Comparison of ENCODE assay signal across 27 mouse cellular contexts in the genomic region with DNA sequence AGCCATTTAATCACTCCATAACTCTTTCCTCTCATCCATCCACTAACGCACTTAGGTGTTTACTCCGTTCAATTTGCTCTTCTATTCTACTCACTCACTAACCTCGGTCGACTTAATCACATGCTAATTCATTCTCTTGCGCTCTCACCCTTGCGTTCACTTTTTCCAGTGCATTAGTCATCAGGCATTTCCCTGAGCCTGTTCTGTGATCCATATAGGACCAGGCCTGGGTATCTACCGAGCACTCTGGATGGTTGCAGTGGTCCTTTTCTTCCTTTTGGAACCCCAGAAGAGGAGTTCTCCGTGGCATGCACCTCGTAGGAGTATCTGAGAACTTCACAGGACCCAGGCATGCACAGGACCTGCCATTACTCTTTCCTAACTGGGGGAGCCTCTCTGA.
DNase-seq lines count a peak whose midpoint lies in the region; ATAC-seq and TF ChIP-seq lines count a peak whose summit lies in the region.
"Had no signal": no experiment of that assay in that cellular context is flagged by ENCODE, and none has a peak within 500 bp of the region (broad histone marks: within the 10 kb centered on the region; RNA-seq: fewer than 3 reads in every experiment).

No protein-coding gene starts in this region.

- no peaks in the 10 kb centered on the region for H3K79me2 ChIP-seq in heart, adult 2 months (replicated peaks; ENCODE audit: control insufficient read depth, insufficient read depth, low read length)

- H3K36me3 ChIP-seq in heart, embryonic 10.5 days, result no peaks in the 10 kb centered on the region
- no peaks in the 10 kb centered on the region for H3K36me3 ChIP-seq in heart, adult 2 months (ENCODE audit: control insufficient read depth, insufficient read depth, low read length)
- no peaks in the 10 kb centered on the region for H3K36me3 ChIP-seq in kidney, embryonic 16.5 days (ENCODE audit: insufficient read depth, low read length)
- H3K36me3 ChIP-seq: embryonic facial prominence, embryonic 10.5 days; embryonic facial prominence, embryonic 15.5 days; heart, embryonic 15.5 days; intestine, embryonic 15.5 days; limb, embryonic 10.5 days; limb, embryonic 15.5 days; liver, embryonic 13.5 days; midbrain, embryonic 13.5 days; neural tube, embryonic 13.5 days had no signal

- intact Hi-C loops in heart, adult 2 months (cut with DNase I), result no loop called here

- H3K9ac ChIP-seq in heart, adult 2 months (ENCODE audit: low read depth, low read length), result no peak overlapping the region
- H3K9ac ChIP-seq in kidney, embryonic 16.5 days (replicated peaks; ENCODE audit: low read length), result no peak overlapping the region
- H3K9ac ChIP-seq: embryonic facial prominence, embryonic 15.5 days; heart, embryonic 15.5 days; intestine, embryonic 15.5 days; limb, embryonic 15.5 days; liver, embryonic 13.5 days; midbrain, embryonic 13.5 days; neural tube, embryonic 13.5 days had no signal

- no peak overlapping the region for H3K4me3 ChIP-seq in heart, embryonic 10.5 days
- H3K4me3 ChIP-seq in heart, adult 2 months, result no peak overlapping the region
- H3K4me3 ChIP-seq in kidney, embryonic 16.5 days (ENCODE audit: low read length), result no peak overlapping the region
- H3K4me3 ChIP-seq: embryonic facial prominence, embryonic 10.5 days; embryonic facial prominence, embryonic 15.5 days; heart, embryonic 15.5 days; intestine, embryonic 15.5 days; limb, embryonic 10.5 days; limb, embryonic 15.5 days; liver, embryonic 13.5 days; megakaryocyte, embryonic 14.5 days; midbrain, embryonic 13.5 days; neural tube, embryonic 13.5 days had no signal

- H3K4me1 ChIP-seq in heart, embryonic 10.5 days, result peaks cover 15% of the 10 kb centered on the region
- no peaks in the 10 kb centered on the region for H3K4me1 ChIP-seq in heart, adult 2 months (ENCODE audit: control insufficient read depth, insufficient read depth, low read length)
- H3K4me1 ChIP-seq in kidney, embryonic 16.5 days (ENCODE audit: insufficient read depth, low read length), result no peaks in the 10 kb centered on the region
- H3K4me1 ChIP-seq: embryonic facial prominence, embryonic 10.5 days; embryonic facial prominence, embryonic 15.5 days; intestine, embryonic 15.5 days; limb, embryonic 10.5 days; limb, embryonic 15.5 days; liver, embryonic 13.5 days; megakaryocyte, embryonic 14.5 days; midbrain, embryonic 13.5 days; neural tube, embryonic 13.5 days had no signal

- H3K27ac ChIP-seq in heart, embryonic 10.5 days, result 0 out of 2 replicates have a peak overlapping the region, but pooled peaks have one; percentile 10
- H3K27ac ChIP-seq in heart, adult 2 months, result no peak overlapping the region
- H3K27ac ChIP-seq in kidney, embryonic 16.5 days (ENCODE audit: low read length), result no peak overlapping the region
- H3K27ac ChIP-seq: embryonic facial prominence, embryonic 10.5 days; embryonic facial prominence, embryonic 15.5 days; heart, embryonic 15.5 days; hindbrain, postnatal 0 days; intestine, embryonic 15.5 days; limb, embryonic 10.5 days; limb, embryonic 15.5 days; liver, embryonic 13.5 days; midbrain, embryonic 13.5 days; neural tube, embryonic 13.5 days had no signal

- TF ChIP-seq CTCF in heart, adult 2 months (IDR thresholded peaks at IDR 0.05), result no peak

- no peaks in the 10 kb centered on the region for H3K9me3 ChIP-seq in heart, embryonic 10.5 days
- H3K9me3 ChIP-seq in kidney, embryonic 16.5 days (ENCODE audit: low read length), result no peaks in the 10 kb centered on the region
- H3K9me3 ChIP-seq: embryonic facial prominence, embryonic 10.5 days; embryonic facial prominence, embryonic 15.5 days; heart, embryonic 15.5 days; intestine, embryonic 15.5 days; limb, embryonic 10.5 days; limb, embryonic 15.5 days; liver, embryonic 13.5 days; megakaryocyte, embryonic 14.5 days; midbrain, embryonic 13.5 days; neural tube, embryonic 13.5 days had no signal

- peak; percentile 51 for ATAC-seq in kidney, embryonic 16.5 days (ENCODE audit: low FRiP score, low TSS enrichment)
- ATAC-seq: hindbrain, postnatal 0 days; intestine, embryonic 15.5 days; lung, postnatal 0 days; midbrain, embryonic 13.5 days had no signal

- no peak overlapping the region for H3K4me2 ChIP-seq in kidney, embryonic 16.5 days (replicated peaks; ENCODE audit: low read depth, low read length)
- H3K4me2 ChIP-seq: embryonic facial prominence, embryonic 15.5 days; heart, embryonic 15.5 days; intestine, embryonic 15.5 days; limb, embryonic 15.5 days; liver, embryonic 13.5 days; midbrain, embryonic 13.5 days; neural tube, embryonic 13.5 days had no signal

- 75% methylated on average over 9 of the region's 9 CpGs for WGBS in heart, embryonic 10.5 days
- WGBS in heart, adult 2 months, result 79% methylated on average over 9 of the region's 9 CpGs
- WGBS in kidney, embryonic 16.5 days, result 65% methylated on average over 9 of the region's 9 CpGs

- no peak for TF ChIP-seq EP300 in heart, adult 2 months (IDR thresholded peaks at IDR 0.05; ENCODE audit: insufficient read depth, low read depth, low read length)

- TF ChIP-seq POLR2A in heart, adult 2 months (IDR thresholded peaks at IDR 0.05; ENCODE audit: insufficient read depth, low read depth, low read length), result no peak

- H3K27me3 ChIP-seq in heart, embryonic 10.5 days (ENCODE audit: insufficient read depth, poor library complexity, severe bottlenecking), result no peaks in the 10 kb centered on the region
- H3K27me3 ChIP-seq in heart, adult 2 months (ENCODE audit: control insufficient read depth, insufficient read depth, low read length), result no peaks in the 10 kb centered on the region
- no peaks in the 10 kb centered on the region for H3K27me3 ChIP-seq in kidney, embryonic 16.5 days (ENCODE audit: insufficient read depth, low read length)
- H3K27me3 ChIP-seq: embryonic facial prominence, embryonic 15.5 days; heart, embryonic 15.5 days; intestine, embryonic 15.5 days; limb, embryonic 15.5 days; liver, embryonic 13.5 days; midbrain, embryonic 13.5 days; neural tube, embryonic 13.5 days had no signal

- no peak for DNase-seq in heart, embryonic 10.5 days (ENCODE audit: low spot score)
- no peak for DNase-seq in heart, adult 2 months
- DNase-seq in kidney, postnatal 10 days, result no peak
- peak; percentile 29 for DNase-seq in NIH3T3 (ENCODE audit: low read depth)
- DNase-seq in adrenal gland, adult 2 months, result no peak
- DNase-seq in adrenal gland, postnatal 4 days (ENCODE audit: low spot score in 2 of 2), result no peak
- DNase-seq: adrenal gland, postnatal 25 days; cerebellum, adult 8-10 months; cerebellum, postnatal 25 days; gastrocnemius, postnatal 10 days; layer of hippocampus, postnatal 36 days; liver, embryonic 13.5 days; lung, adult 18-20 months; lung, postnatal 4 days; thymus, postnatal 14 days had no signal
